Mouse (Mus musculus) midbrain, postnatal 0 days (tissue): Measurements from ENCODE around the gene Slfn1. TPM values are rescaled to one million over a fixed set of nuclear protein-coding genes. Genes with fewer than 3 reads are reported as not detected.

ENCODE experiments used
- ATAC-seq: fragments of 200-750 bp; cut with Nextera tagmentation; 2 replicates; pipeline ENCODE4 v1.8.0; 2017; ENCODE audit warnings: moderate number of reproducible peaks, mild to moderate bottlenecking, moderate TSS enrichment, moderate library complexity; ENCODE audit not compliant: low FRiP score
- DNase-seq: peaks from one replicate; pipeline ENCODE4 v3.0.0-alpha.2; 2015; ENCODE audit warnings: low spot score
- H3K27ac ChIP-seq: fragments of 300-500 bp; sonication (generic); 2 replicates; pipeline ENCODE4 v1.5.1; 2014; ENCODE audit warnings: low read depth, mild to moderate bottlenecking, low read length, mixed read lengths
- H3K27me3 ChIP-seq: fragments of 300-500 bp; sonication (generic); 2 replicates; pipeline ENCODE4 v1.6.1; 2014; ENCODE audit warnings: low read length, control low read depth, mixed read lengths; ENCODE audit not compliant: insufficient read depth
- H3K36me3 ChIP-seq: fragments of 300-500 bp; sonication (generic); 2 replicates; pipeline ENCODE4 v1.6.1; 2014; ENCODE audit warnings: low read length, control low read depth, mixed read lengths; ENCODE audit not compliant: insufficient read depth
- H3K4me1 ChIP-seq: fragments of 300-500 bp; sonication (generic); 2 replicates; pipeline ENCODE4 v1.6.1; 2014; ENCODE audit warnings: mild to moderate bottlenecking, control low read depth, antibody characterized with exemption, low read length, mixed read lengths; ENCODE audit not compliant: insufficient read depth
- H3K4me2 ChIP-seq: fragments of 300-500 bp; sonication (generic); 2 replicates; pipeline ENCODE4 v1.6.1; 2014; ENCODE audit warnings: low read depth, mild to moderate bottlenecking, low read length, mixed read lengths; ENCODE audit not compliant: poor library complexity, severe bottlenecking
- H3K4me3 ChIP-seq: fragments of 300-500 bp; sonication (generic); 2 replicates; pipeline ENCODE4 v1.5.1; 2014; ENCODE audit warnings: low read depth, mild to moderate bottlenecking, low read length, moderate library complexity
- H3K9ac ChIP-seq: fragments of 300-500 bp; sonication (generic); replicated peaks from 2 replicates; pipeline ENCODE4 v1.6.1; 2014; ENCODE audit warnings: mild to moderate bottlenecking, low read length, moderate library complexity, mixed read lengths; ENCODE audit not compliant: poor library complexity, severe bottlenecking
- H3K9me3 ChIP-seq: fragments of 300-500 bp; sonication (generic); 2 replicates; pipeline ENCODE4 v1.6.1; 2016; ENCODE audit warnings: low read length, control low read depth
- CTCF ChIP-seq: IDR thresholded peaks from 2 replicates; pipeline ENCODE4 v1.5.1; 2016; ENCODE audit warnings: antibody characterized with exemption, mild to moderate bottlenecking
- WGBS: fragments of 180-500 bp; shearing (Covaris S2); extraction: QIAGEN DNeasy Blood & Tissue Kit; methylation state at CpG from one replicate; pipeline ENCODE4 v1.1.7; 2014; 5-methylcytosine and 5-hydroxymethylcytosine counted together
- polyA plus RNA-seq: library from polyadenylated mRNA; unstranded; fragments of >200 nt; fragmentation: Nextera tagmentation; extraction: Ambion mirVana; gene quantifications from 2 replicates; pipeline ENCODE4 v1.2.1, GENCODE M21; 2015
- total RNA-seq: library from RNA; depleted of rRNA; stranded (reverse); fragments of >200 nt; gene quantifications from 2 replicates; pipeline ENCODE4 v1.2.3, GENCODE M21; 2014; rRNA removed

The Slfn1 gene
- total RNA-seq, result not detected in 2 replicates
- 0.11 TPM in 1 of 2 replicates, not detected in the other for polyA plus RNA-seq

DNA sequence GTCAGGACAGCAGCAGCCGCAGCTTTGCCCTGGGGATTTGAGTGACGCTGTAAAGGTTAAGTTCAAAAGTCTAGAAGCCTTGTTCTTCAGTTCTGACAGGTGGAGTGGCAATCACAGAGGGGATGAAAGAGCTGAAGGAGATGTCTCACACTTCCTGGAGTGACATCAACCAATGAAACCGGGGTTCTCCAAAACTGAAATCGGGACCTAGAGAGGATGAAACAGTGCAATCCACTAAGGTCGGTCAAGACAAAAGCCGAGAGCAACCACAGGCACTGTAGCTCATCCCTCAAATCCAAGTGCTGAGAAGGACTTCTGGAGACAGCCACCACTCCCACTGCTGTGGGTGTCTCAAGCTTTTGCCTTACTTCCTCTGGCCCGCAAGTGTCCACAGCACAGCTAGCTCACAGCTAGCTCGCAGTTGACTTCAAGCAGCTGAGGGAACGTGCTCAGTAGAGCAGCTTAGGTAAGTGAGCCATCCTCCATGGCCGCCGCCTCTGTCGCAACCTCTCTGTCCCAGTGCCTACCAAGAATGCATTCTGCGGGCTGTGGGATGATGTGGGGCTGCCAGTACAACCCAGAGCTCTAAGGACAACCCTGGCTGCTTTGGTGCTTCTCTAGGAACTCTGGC, at the start of gene Slfn1:
Gene Slfn1 (plus strand): TSS at position 253 of the 631 bp plus-strand sequence.
- no peak within 1 kb of the TSS for H3K4me2 ChIP-seq
- no peaks in the 10 kb centered on the region for H3K9me3 ChIP-seq
- 89% methylated on average over 13 of the region's 13 CpGs for WGBS
- no peak within 1 kb of the TSS for H3K27ac ChIP-seq
- no peak within 1 kb of the TSS for H3K4me3 ChIP-seq
- no peak for TF ChIP-seq CTCF
- ATAC-seq, result no peak
- no peak within 1 kb of the TSS for H3K9ac ChIP-seq
- H3K4me1 ChIP-seq, result no peaks in the 10 kb centered on the region
- no peaks in the 10 kb centered on the region for H3K36me3 ChIP-seq
- no peak for DNase-seq
- no peaks in the 10 kb centered on the region for H3K27me3 ChIP-seq

DNA sequence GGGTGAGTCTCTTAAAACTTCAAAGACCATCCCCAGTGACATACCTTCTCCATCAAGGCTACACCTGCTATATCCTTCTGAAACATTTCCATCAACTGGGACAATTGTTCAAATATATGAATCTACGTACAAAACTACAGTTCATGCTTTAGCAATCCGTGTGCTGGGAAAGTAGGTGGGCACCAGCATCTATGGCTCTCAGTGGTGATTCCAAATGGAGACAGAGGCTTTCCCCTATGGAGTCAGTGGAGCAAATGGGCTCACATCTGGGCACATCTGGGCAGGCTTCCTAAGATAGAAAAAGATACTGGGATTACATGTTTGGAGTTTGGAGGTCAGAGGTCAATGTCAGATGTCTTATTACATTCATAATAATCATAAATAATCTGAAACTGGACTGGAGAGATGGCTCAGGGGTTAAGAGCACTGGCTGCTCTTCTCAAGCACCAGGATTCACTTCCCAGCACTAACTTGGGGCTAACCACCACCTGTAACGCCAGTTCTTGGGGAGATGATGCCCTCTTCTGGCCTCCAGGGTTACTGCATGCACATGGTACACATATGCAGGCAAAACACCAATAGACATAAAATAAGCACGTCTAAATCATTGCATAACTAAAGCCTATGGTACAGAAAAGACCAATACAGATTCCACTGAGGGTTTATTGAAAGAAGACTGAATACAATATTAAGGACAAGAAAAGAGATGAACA, 48.5 kb upstream of the Slfn1 start:
- WGBS, result 75% methylated on average over 4 of the region's 4 CpGs
- H3K4me2 ChIP-seq, result no peak overlapping the region
- ATAC-seq, result no peak
- no peak overlapping the region for H3K27ac ChIP-seq
- DNase-seq, result no peak
- H3K9ac ChIP-seq, result no peak overlapping the region
- H3K4me3 ChIP-seq, result no peak overlapping the region
- H3K36me3 ChIP-seq, result no peaks in the 10 kb centered on the region
- H3K9me3 ChIP-seq, result no peaks in the 10 kb centered on the region
- peak; percentile 28; the same call in 1 of the 2 replicates for TF ChIP-seq CTCF
- no peaks in the 10 kb centered on the region for H3K27me3 ChIP-seq
- H3K4me1 ChIP-seq, result no peaks in the 10 kb centered on the region

DNA sequence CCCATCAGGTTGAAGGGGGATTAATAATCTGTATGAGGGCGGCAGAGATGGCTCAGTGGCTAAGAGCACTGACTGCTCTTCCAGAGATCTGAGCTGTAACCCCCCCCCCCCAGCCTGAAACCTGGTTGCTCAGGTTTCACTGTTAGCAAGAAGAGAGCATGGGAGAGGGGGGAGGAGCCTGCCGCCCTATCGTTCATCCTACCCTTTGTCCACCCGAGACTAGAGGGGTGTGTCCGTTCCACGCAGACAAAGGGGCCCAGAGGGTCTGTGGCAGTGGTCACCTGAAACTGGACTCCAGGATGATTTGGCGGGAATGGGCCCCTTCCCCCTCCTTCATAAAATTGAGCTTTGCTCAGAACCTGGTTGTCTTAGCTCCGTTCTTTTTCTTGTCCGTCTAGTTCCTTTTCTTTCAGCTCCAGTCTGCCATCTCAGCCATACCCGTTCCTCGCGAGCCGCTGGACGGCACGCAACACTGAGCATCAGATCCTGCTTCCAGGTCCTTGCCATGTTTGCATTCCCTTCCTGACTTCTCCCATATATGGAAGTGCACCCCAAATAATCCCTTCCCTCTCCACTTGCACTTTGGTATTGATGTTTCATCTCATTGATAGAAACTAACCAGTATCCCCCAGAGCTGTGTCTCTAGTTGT, 46.2 kb upstream of the Slfn1 start:
- DNase-seq, result no peak
- WGBS, result 88% methylated on average over 15 of the region's 15 CpGs

DNA sequence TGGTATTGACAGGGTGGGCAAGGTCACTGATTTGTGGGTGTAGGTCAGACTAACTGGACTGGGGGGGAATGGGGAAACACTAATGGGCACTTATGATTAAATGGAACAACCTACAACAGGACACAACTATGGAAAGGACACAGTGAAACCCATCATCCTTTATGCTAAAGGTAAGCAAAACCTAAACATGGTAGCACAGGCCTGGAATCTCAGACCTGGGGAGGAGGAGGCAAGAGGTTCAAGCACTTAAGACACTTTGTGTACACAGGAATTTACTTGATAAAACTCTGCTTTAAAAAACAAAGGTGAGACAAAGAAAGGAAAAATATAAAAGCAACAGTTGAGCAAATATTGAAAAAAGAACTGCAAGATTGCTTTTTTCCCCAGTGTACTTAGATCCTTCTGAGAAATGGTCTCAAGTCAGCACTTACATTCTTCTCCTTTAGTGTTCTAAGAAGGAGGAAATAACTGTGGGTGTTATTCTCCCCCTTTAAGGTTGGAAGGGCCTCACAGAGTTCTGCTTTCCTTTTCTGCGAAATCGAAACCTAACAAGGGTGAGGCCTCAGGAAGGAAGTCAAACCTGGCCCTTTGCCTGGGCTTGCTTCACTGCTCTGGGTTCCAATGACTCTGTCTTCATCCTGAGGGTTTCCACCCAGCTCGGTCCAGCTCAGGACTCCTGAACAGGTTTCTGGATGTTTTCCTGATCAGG, 38.8 kb upstream of the Slfn1 start:
- ATAC-seq (no peak), DNase-seq (no peak)
- H3K4me3 ChIP-seq, result no peak overlapping the region
- 73% methylated on average over 3 of the region's 3 CpGs for whole genome bisulfite sequencing
- no peak overlapping the region for H3K4me2 ChIP-seq
- H3K4me1 ChIP-seq, result no peaks in the 10 kb centered on the region
- no peaks in the 10 kb centered on the region for H3K27me3 ChIP-seq
- no peaks in the 10 kb centered on the region for H3K36me3 ChIP-seq
- no peak overlapping the region for H3K27ac ChIP-seq
- H3K9me3 ChIP-seq, result no peaks in the 10 kb centered on the region
- no peak for TF ChIP-seq CTCF
- H3K9ac ChIP-seq, result no peak overlapping the region

More for the DNA sequence above, 46.2 kb upstream of the Slfn1 start:
- H3K4me3 ChIP-seq, result no peak overlapping the region
- no peaks in the 10 kb centered on the region for H3K9me3 ChIP-seq
- H3K27ac ChIP-seq, result no peak overlapping the region
- H3K36me3 ChIP-seq, result no peaks in the 10 kb centered on the region
- no peak overlapping the region for H3K9ac ChIP-seq
- no peak for ATAC-seq
- no peak for TF ChIP-seq CTCF
- no peak overlapping the region for H3K4me2 ChIP-seq
- no peaks in the 10 kb centered on the region for H3K27me3 ChIP-seq
- no peaks in the 10 kb centered on the region for H3K4me1 ChIP-seq

DNA sequence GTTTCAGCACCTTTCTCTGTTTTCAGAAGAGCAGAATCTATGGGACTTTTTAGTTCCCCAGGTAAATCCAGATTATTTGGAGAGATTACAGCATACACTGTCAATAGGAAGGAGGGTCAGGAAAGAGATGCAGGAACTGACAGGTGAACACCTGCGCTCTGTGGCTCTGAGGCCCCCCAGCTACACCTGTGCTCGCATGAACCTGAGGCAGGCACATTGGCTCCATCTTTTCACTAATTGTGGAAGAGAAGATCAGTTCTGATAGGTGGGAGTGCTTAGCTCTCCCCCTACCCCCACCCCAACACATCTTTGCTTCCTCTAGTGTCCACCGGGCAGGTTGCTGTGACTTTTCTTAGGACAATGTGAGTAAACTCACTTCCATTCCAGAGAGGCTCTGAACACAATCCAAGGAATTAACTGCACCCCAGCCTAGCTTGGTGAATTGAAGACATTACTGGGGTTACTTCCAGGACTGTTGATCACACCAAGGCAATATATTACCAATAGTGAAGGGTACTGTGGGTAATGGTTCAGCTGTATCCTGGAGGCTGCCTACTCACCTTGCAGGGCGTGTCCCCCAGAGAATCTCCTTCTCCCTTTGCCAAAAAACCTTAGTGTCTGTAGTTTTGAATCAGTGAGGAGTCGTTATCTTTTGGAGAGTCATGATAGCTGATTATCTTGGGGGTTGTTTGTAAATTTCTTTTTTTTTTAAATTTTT, 38.1 kb upstream of the Slfn1 start:
- WGBS, result 78% methylated on average over 5 of the region's 5 CpGs
- ATAC-seq, result no peak

More for the DNA sequence above, 38.1 kb upstream of the Slfn1 start:
- Histone ChIP-seq H3K4me3 (no peak overlapping the region), H3K36me3 (no peaks in the 10 kb centered on the region), H3K4me2 (no peak overlapping the region), H3K9me3 (no peaks in the 10 kb centered on the region), H3K27me3 (no peaks in the 10 kb centered on the region), H3K27ac (no peak overlapping the region), H3K4me1 (no peaks in the 10 kb centered on the region), H3K9ac (no peak overlapping the region)
- no peak for DNase-seq
- no peak for TF ChIP-seq CTCF
